Mouse (Mus musculus) limb, embryonic 11.5 days (tissue): ENCODE results near the gene Ppp1r9a. TPM values are rescaled to one million over a fixed set of nuclear protein-coding genes. Genes with fewer than 3 reads are reported as not detected.

Experiments used
- ATAC-seq: fragments of 200-750 bp; cut with Nextera tagmentation; 2 replicates; pipeline ENCODE4 v1.8.0; 2017; ENCODE audit warnings: low read depth; ENCODE audit not compliant: insufficient number of reproducible peaks, low FRiP score, low TSS enrichment
- DNase-seq: peaks from one replicate; pipeline ENCODE4 v3.0.0-alpha.2; 2015; ENCODE audit warnings: low spot score
- H3K27ac ChIP-seq: fragments of 300-500 bp; sonication (generic); replicated peaks from 2 replicates; pipeline ENCODE4 v1.5.1; 2014; ENCODE audit warnings: low read depth, mild to moderate bottlenecking, low read length
- H3K27me3 ChIP-seq: fragments of 300-500 bp; sonication (generic); 2 replicates; pipeline ENCODE4 v1.6.1; 2014; ENCODE audit warnings: mild to moderate bottlenecking, low read length, mixed read lengths; ENCODE audit not compliant: control insufficient read depth, insufficient read depth
- H3K36me3 ChIP-seq: fragments of 300-500 bp; sonication (generic); 2 replicates; pipeline ENCODE4 v1.6.1; 2014; ENCODE audit warnings: mild to moderate bottlenecking, low read length, moderate library complexity, mixed read lengths; ENCODE audit not compliant: control insufficient read depth, insufficient read depth
- H3K4me1 ChIP-seq: fragments of 300-500 bp; sonication (generic); 2 replicates; pipeline ENCODE4 v1.6.1; 2014; ENCODE audit warnings: low read length, mixed read lengths; ENCODE audit not compliant: control insufficient read depth, insufficient read depth
- H3K4me2 ChIP-seq: fragments of 300-500 bp; sonication (generic); 2 replicates; pipeline ENCODE4 v1.6.1; 2014; ENCODE audit warnings: low read depth, mild to moderate bottlenecking, moderate library complexity; ENCODE audit not compliant: severe bottlenecking
- H3K4me3 ChIP-seq: fragments of 300-500 bp; sonication (generic); 2 replicates; pipeline ENCODE4 v1.5.1; 2014; ENCODE audit warnings: low read depth, low read length
- H3K9ac ChIP-seq: fragments of 300-500 bp; sonication (generic); 2 replicates; pipeline ENCODE4 v1.6.1; 2014; ENCODE audit warnings: mild to moderate bottlenecking, low read length
- H3K9me3 ChIP-seq: fragments of 300-500 bp; sonication (generic); 2 replicates; pipeline ENCODE4 v1.6.1; 2016; ENCODE audit warnings: low read length; ENCODE audit not compliant: control insufficient read depth
- WGBS: fragments of 180-500 bp; shearing (Covaris S2); extraction: QIAGEN DNeasy Blood & Tissue Kit; methylation state at CpG from one replicate; pipeline ENCODE4 v1.1.7; 2014; 5-methylcytosine and 5-hydroxymethylcytosine counted together
- polyA plus RNA-seq: library from polyadenylated mRNA; unstranded; fragments of >200 nt; fragmentation: Nextera tagmentation; extraction: Ambion mirVana; gene quantifications from 2 replicates; pipeline ENCODE4 v1.2.1, GENCODE M21; 2014

The Ppp1r9a gene
- polyA plus RNA-seq, 1 experiment from 2014 or later: 27.9 TPM

- Histone ChIP-seq H3K4me1 (0 out of 2 replicates have a peak, but pooled peaks cover 3% of the 10 kb centered on the region), H3K27ac (no peak overlapping the region), H3K4me3 (no peak overlapping the region), H3K36me3 (no peaks in the 10 kb centered on the region), H3K27me3 (no peaks in the 10 kb centered on the region), H3K9me3 (no peaks in the 10 kb centered on the region), H3K9ac (no peak overlapping the region), H3K4me2 (no peak overlapping the region)
- ATAC-seq (no peak), DNase-seq (no peak)
- WGBS: 78% methylated on average over 6 of the region's 6 CpGs
Measured at GRCm38 (mm10) chr6:5187586-5187985, 284.9 kb downstream of the Ppp1r9a start.

- Histone ChIP-seq H3K36me3 (no peaks in the 10 kb centered on the region), H3K27ac (no peak overlapping the region), H3K4me3 (no peak overlapping the region), H3K9me3 (no peaks in the 10 kb centered on the region), H3K4me1 (0 out of 2 replicates have a peak, but pooled peaks cover 3% of the 10 kb centered on the region), H3K9ac (no peak overlapping the region), H3K4me2 (no peak overlapping the region), H3K27me3 (no peaks in the 10 kb centered on the region)
- ATAC-seq: no peak
- DNase-seq: no peak
- WGBS: 84% methylated on average over 5 of the region's 5 CpGs
Measured at GRCm38 (mm10) chr6:5188036-5188435, 285.3 kb downstream of the Ppp1r9a start.

GRCm38 (mm10) chr6:5188938-5189337 lies 286.2 kb downstream of the Ppp1r9a start:
- H3K4me1 ChIP-seq: peaks cover 9% of the 10 kb centered on the region; the same call in 1 of the 2 replicates
- H3K27ac ChIP-seq: no peak overlapping the region
- no peaks in the 10 kb centered on the region for H3K9me3 ChIP-seq
- H3K36me3 ChIP-seq: no peaks in the 10 kb centered on the region
- no peak overlapping the region for H3K9ac ChIP-seq
- no peak overlapping the region for H3K4me3 ChIP-seq
- no peak for ATAC-seq
- DNase-seq: no peak
- WGBS: 78% methylated on average over 6 of the region's 6 CpGs
- no peak overlapping the region for H3K4me2 ChIP-seq
- no peaks in the 10 kb centered on the region for H3K27me3 ChIP-seq

GRCm38 (mm10) chr6:5189507-5189906 lies 286.8 kb downstream of the Ppp1r9a start:
- Histone ChIP-seq H3K9me3 (no peaks in the 10 kb centered on the region), H3K4me2 (no peak overlapping the region), H3K27ac (no peak overlapping the region), H3K27me3 (no peaks in the 10 kb centered on the region), H3K4me3 (no peak overlapping the region), H3K9ac (no peak overlapping the region), H3K36me3 (no peaks in the 10 kb centered on the region), H3K4me1 (peaks cover 9% of the 10 kb centered on the region; the same call in 1 of the 2 replicates)
- DNase-seq (no peak), ATAC-seq (no peak)
- 84% methylated on average over 4 of the region's 4 CpGs for WGBS

- Histone ChIP-seq H3K36me3 (no peaks in the 10 kb centered on the region), H3K4me2 (no peak overlapping the region), H3K4me3 (no peak overlapping the region), H3K4me1 (peaks cover 9% of the 10 kb centered on the region; the same call in 1 of the 2 replicates), H3K9ac (no peak overlapping the region), H3K27me3 (no peaks in the 10 kb centered on the region), H3K9me3 (no peaks in the 10 kb centered on the region), H3K27ac (no peak overlapping the region)
- ATAC-seq: no peak
- whole genome bisulfite sequencing: 88% methylated on average over 4 of the region's 4 CpGs
- DNase-seq: no peak
Measured at GRCm38 (mm10) chr6:5190761-5191160, 288.0 kb downstream of the Ppp1r9a start.

- Histone ChIP-seq H3K9ac (no peak within 1 kb of the TSS), H3K27me3 (no peaks in the 10 kb centered on the region), H3K4me3 (no peak within 1 kb of the TSS), H3K4me2 (no peak within 1 kb of the TSS), H3K27ac (no peak within 1 kb of the TSS), H3K4me1 (peaks cover 6% of the 10 kb centered on the region; the same call in 1 of the 2 replicates), H3K9me3 (no peaks in the 10 kb centered on the region; the same call in 1 of the 2 replicates), H3K36me3 (no peaks in the 10 kb centered on the region)
- WGBS: 27% methylated on average over 5 of the region's 5 CpGs
- no peak for DNase-seq
- no peak for ATAC-seq
Measured at GRCm38 (mm10) chr6:5193693-5194092, 291.0 kb downstream of the Ppp1r9a start, which contains the start of gene Pon1. Gene Pon1 (minus strand): TSS chr6:5193946.

- 93% methylated on average over 5 of the region's 5 CpGs for WGBS
- Histone ChIP-seq H3K27me3 (no peaks in the 10 kb centered on the region), H3K4me2 (no peak overlapping the region), H3K9ac (no peak overlapping the region), H3K4me3 (no peak overlapping the region), H3K27ac (no peak overlapping the region), H3K36me3 (no peaks in the 10 kb centered on the region), H3K4me1 (peaks cover 4% of the 10 kb centered on the region; the same call in 1 of the 2 replicates), H3K9me3 (no peaks in the 10 kb centered on the region; the same call in 1 of the 2 replicates)
- DNase-seq (no peak), ATAC-seq (no peak)
Measured at GRCm38 (mm10) chr6:5198590-5198989, 295.9 kb downstream of the Ppp1r9a start.

GRCm38 (mm10) chr6:5199376-5199905 lies 296.7 kb downstream of the Ppp1r9a start:
- Histone ChIP-seq H3K9me3 (no peaks in the 10 kb centered on the region; the same call in 1 of the 2 replicates), H3K27me3 (no peaks in the 10 kb centered on the region), H3K9ac (no peak overlapping the region), H3K4me3 (no peak overlapping the region), H3K4me1 (no peaks in the 10 kb centered on the region), H3K36me3 (no peaks in the 10 kb centered on the region), H3K27ac (no peak overlapping the region), H3K4me2 (no peak overlapping the region)
- 89% methylated on average over 8 of the region's 8 CpGs for WGBS
- DNase-seq (no peak), ATAC-seq (no peak)

- WGBS: 88% methylated on average over 3 of the region's 3 CpGs
- Histone ChIP-seq H3K36me3 (no peaks in the 10 kb centered on the region), H3K27me3 (no peaks in the 10 kb centered on the region), H3K4me1 (no peaks in the 10 kb centered on the region), H3K4me2 (no peak overlapping the region), H3K9ac (no peak overlapping the region), H3K27ac (no peak overlapping the region), H3K4me3 (no peak overlapping the region), H3K9me3 (no peaks in the 10 kb centered on the region; the same call in 1 of the 2 replicates)
- DNase-seq: no peak
- no peak for ATAC-seq
Measured at GRCm38 (mm10) chr6:5199916-5200315, 297.2 kb downstream of the Ppp1r9a start.
